Mouse (Mus musculus) lung, postnatal 0 days (tissue): Measurements from ENCODE around the gene Glt1d1. TPM values are rescaled to one million over a fixed set of nuclear protein-coding genes. Genes with fewer than 3 reads are reported as not detected.

Source experiments
- ATAC-seq: fragments of 200-750 bp; cut with Nextera tagmentation; 2 replicates; pipeline ENCODE4 v1.8.0; 2017; ENCODE audit warnings: moderate library complexity
- DNase-seq: peaks from one replicate; pipeline ENCODE4 v3.0.0-alpha.2; 2016; ENCODE audit warnings: low spot score
- H3K27ac ChIP-seq: fragments of 300-500 bp; sonication (generic); 2 replicates; pipeline ENCODE4 v1.5.1; 2014; ENCODE audit warnings: antibody characterized with exemption, mild to moderate bottlenecking, low read length, mixed read lengths
- H3K27me3 ChIP-seq: fragments of 300-500 bp; sonication (generic); replicated peaks from 2 replicates; pipeline ENCODE4 v1.6.1; 2014; ENCODE audit warnings: low read length, mixed read lengths; ENCODE audit not compliant: insufficient read depth
- H3K36me3 ChIP-seq: fragments of 300-500 bp; sonication (generic); 2 replicates; pipeline ENCODE4 v1.6.1; 2014; ENCODE audit warnings: low read length, mixed read lengths; ENCODE audit not compliant: insufficient read depth
- H3K4me1 ChIP-seq: fragments of 300-500 bp; sonication (generic); 2 replicates; pipeline ENCODE4 v1.6.1; 2014; ENCODE audit warnings: antibody characterized with exemption, low read depth, low read length, mixed read lengths; ENCODE audit not compliant: insufficient read depth
- H3K4me2 ChIP-seq: fragments of 300-500 bp; sonication (generic); replicated peaks from 2 replicates; pipeline ENCODE4 v1.6.1; 2014; ENCODE audit warnings: low read depth, mild to moderate bottlenecking, low read length, moderate library complexity, mixed read lengths
- H3K4me3 ChIP-seq: fragments of 300-500 bp; sonication (generic); 2 replicates; pipeline ENCODE4 v1.5.1; 2014; ENCODE audit warnings: low read depth, low read length
- H3K9ac ChIP-seq: fragments of 300-500 bp; sonication (generic); replicated peaks from 2 replicates; pipeline ENCODE4 v1.6.1; 2014; ENCODE audit warnings: low read depth, mild to moderate bottlenecking
- H3K9me3 ChIP-seq: fragments of 300-500 bp; sonication (generic); 2 replicates; pipeline ENCODE4 v1.6.1; 2016; ENCODE audit warnings: low read length, mixed read lengths
- CTCF ChIP-seq: IDR thresholded peaks from 2 replicates; pipeline ENCODE4 v1.5.1; 2016; ENCODE audit warnings: antibody characterized with exemption, mild to moderate bottlenecking
- EP300 ChIP-seq: IDR thresholded peaks from 2 replicates; pipeline ENCODE4 v1.6.1; 2016; ENCODE audit warnings: antibody characterized with exemption, mild to moderate bottlenecking, control low read depth
- WGBS: fragments of 180-500 bp; shearing (Covaris S2); extraction: QIAGEN DNeasy Blood & Tissue Kit; methylation state at CpG from one replicate; pipeline ENCODE4 v1.1.7; 2014; 5-methylcytosine and 5-hydroxymethylcytosine counted together
- polyA plus RNA-seq: library from polyadenylated mRNA; unstranded; fragments of >200 nt; fragmentation: Nextera tagmentation; extraction: Ambion mirVana; gene quantifications from 2 replicates; pipeline ENCODE4 v1.2.1, GENCODE M21; 2015

The Glt1d1 gene
- polyA plus RNA-seq, 1 experiment from 2014 or later, result 0.19 TPM

DNA sequence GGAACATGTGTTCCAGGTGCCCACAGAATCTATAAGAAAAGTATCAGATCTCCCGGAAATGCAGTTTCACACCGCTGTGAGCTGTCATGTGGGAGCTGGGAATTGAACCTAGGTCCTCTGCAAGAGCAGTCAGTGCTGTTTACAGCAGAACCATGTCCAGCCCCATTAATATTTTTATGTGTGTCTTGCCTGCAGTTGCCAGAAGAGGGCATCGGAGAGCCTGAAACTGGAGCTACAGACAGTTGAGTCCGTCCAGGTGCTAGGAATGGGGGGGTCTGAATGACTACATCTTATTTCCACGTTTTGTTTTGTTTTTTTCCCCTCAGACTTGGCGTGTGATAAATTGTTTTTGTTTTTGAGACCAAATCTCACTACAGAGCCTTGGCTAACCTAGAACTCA lies 16.0 kb downstream of the Glt1d1 start:
- no peaks in the 10 kb centered on the region for H3K4me1 ChIP-seq
- no peaks in the 10 kb centered on the region for H3K9me3 ChIP-seq
- no peak for DNase-seq
- no peak overlapping the region for H3K9ac ChIP-seq
- H3K4me3 ChIP-seq, result no peak overlapping the region
- H3K36me3 ChIP-seq, result no peaks in the 10 kb centered on the region
- no peak overlapping the region for H3K4me2 ChIP-seq
- no peaks in the 10 kb centered on the region for H3K27me3 ChIP-seq
- ATAC-seq, result no peak
- WGBS, result 64% methylated on average over 6 of the region's 6 CpGs
- no peak overlapping the region for H3K27ac ChIP-seq
- TF ChIP-seq CTCF, result peak; percentile 54
- no peak for TF ChIP-seq EP300

DNA sequence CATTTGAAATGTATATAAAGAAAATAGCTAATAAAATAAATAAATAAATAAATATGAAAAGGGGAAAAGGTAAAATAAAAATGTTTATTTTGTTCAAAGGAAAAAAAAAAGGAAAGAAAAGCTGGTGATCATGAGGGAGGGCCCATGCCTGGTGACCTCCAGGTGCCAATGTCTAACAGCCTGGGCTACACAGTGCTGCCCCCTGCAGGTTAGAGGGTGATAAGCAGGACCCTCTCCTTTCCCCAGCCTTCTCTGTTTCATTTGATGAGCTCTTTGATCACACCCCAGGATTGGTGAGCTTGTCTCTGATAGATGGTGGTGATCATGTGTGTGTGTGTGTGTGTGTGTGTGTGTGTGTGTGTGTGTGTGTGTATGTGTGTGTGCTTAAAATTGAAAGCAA lies 17.0 kb downstream of the Glt1d1 start:
- no peak overlapping the region for H3K4me3 ChIP-seq
- no peak for ATAC-seq

DNA sequence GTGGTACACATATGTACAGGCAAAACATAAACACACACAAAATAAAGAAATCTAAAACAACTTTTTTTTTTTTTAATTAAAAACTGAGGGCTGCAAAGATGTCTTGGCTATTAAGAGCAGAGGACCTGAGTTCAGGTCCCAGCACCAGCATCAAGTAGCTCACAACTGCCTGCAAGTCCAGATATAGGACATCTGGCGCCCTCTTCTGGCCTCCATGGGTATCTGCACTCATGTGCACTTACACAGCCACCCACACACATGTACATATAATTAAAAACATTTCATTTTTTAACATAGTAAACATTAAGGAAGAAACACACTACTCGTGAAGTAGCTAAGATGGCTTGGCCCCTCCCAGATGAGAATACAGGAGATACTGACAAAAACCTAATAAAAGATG lies 26.2 kb downstream of the Glt1d1 start:
- DNase-seq (no peak), ATAC-seq (no peak)
- no peak overlapping the region for H3K4me3 ChIP-seq
- no peak overlapping the region for H3K27ac ChIP-seq
- H3K9ac ChIP-seq, result no peak overlapping the region
- WGBS, result 78% methylated on average over 2 of the region's 2 CpGs
- TF ChIP-seq EP300 (no peak), CTCF (no peak)
- no peaks in the 10 kb centered on the region for H3K27me3 ChIP-seq
- no peak overlapping the region for H3K4me2 ChIP-seq
- no peaks in the 10 kb centered on the region for H3K4me1 ChIP-seq
- H3K9me3 ChIP-seq, result no peaks in the 10 kb centered on the region
- H3K36me3 ChIP-seq, result no peaks in the 10 kb centered on the region

More for the DNA sequence above, 17.0 kb downstream of the Glt1d1 start:
- Histone ChIP-seq H3K36me3 (no peaks in the 10 kb centered on the region), H3K9ac (no peak overlapping the region), H3K4me1 (no peaks in the 10 kb centered on the region), H3K27me3 (no peaks in the 10 kb centered on the region), H3K27ac (no peak overlapping the region), H3K9me3 (no peaks in the 10 kb centered on the region), H3K4me2 (no peak overlapping the region)
- TF ChIP-seq CTCF (peak; percentile 55), EP300 (no peak)
- no peak for DNase-seq

DNA sequence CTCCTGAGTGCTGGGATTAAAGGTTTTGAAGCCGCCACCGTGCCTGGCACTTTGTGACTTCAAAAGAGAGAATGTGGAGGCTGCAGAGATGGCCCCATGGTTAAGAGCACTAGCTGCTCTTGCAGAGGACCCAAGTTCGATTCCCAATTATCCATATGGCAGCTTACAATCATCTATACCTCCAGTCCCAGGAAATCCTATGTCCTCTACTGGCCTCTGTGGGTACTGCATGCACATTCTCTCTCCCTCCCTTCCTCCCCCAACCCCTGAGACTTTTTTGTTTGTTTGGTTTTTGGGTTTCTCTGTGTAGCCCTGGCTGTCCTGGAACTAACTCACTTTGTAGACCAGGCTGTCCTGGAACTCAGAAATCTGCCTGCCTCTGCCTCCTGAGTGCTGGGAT lies 27.2 kb downstream of the Glt1d1 start:
- no peak for ATAC-seq
- Histone ChIP-seq H3K4me2 (no peak overlapping the region), H3K9ac (no peak overlapping the region), H3K36me3 (no peaks in the 10 kb centered on the region), H3K4me3 (no peak overlapping the region), H3K27ac (no peak overlapping the region), H3K4me1 (no peaks in the 10 kb centered on the region), H3K27me3 (no peaks in the 10 kb centered on the region), H3K9me3 (no peaks in the 10 kb centered on the region)
- no peak for DNase-seq
- 87% methylated on average over 3 of the region's 3 CpGs for WGBS
- TF ChIP-seq CTCF (peak; percentile 33), EP300 (no peak)

DNA sequence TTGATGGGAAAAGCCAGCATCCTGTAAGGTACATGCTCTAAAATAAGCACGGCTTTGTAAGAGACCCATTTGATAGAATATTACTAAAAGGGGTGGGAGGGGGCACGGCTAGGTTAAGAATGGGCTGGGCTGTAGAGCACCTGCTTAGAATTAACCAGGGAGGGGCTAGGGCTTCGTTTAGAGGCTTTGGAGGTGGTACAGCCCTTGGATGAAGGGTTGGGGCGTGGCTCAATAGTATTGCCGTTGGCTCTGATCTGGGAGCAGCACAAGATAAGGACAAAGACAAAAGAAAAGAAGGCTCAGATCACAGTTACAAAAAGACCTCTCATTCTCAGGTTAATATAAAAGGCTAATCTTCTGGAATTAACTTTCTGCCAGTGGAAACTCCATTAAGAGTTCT lies 28.2 kb downstream of the Glt1d1 start:
- TF ChIP-seq EP300 (no peak), CTCF (no peak)
- no peak overlapping the region for H3K4me3 ChIP-seq
- H3K9ac ChIP-seq, result no peak overlapping the region
- WGBS, result 68% methylated on average over 5 of the region's 5 CpGs
- no peak for DNase-seq
- H3K9me3 ChIP-seq, result no peaks in the 10 kb centered on the region
- no peaks in the 10 kb centered on the region for H3K4me1 ChIP-seq
- no peaks in the 10 kb centered on the region for H3K27me3 ChIP-seq
- no peaks in the 10 kb centered on the region for H3K36me3 ChIP-seq
- no peak for ATAC-seq
- H3K4me2 ChIP-seq, result no peak overlapping the region
- H3K27ac ChIP-seq, result no peak overlapping the region

DNA sequence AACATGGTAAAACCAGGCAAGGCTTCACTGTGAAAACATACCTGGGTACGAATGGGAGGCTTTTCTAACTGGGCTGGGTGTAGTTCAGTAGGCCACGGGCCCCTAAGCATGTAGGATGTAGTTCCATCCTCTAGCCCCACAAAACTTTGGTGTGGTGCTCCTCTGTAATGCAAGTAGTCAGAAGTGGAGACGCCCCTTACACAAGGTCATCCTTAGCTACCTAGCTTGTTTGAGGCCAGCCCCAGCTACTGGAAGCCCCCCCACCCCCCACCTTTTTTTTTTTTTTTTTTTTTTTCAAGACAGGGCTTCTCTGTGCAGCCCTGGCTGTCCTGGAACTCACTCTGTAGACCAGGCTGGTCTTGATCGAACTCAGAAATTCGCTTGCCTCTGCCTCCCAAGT lies 28.9 kb downstream of the Glt1d1 start:
- Histone ChIP-seq H3K9me3 (no peaks in the 10 kb centered on the region), H3K27ac (no peak overlapping the region), H3K27me3 (no peaks in the 10 kb centered on the region), H3K9ac (no peak overlapping the region), H3K4me2 (no peak overlapping the region), H3K4me3 (no peak overlapping the region), H3K36me3 (no peaks in the 10 kb centered on the region), H3K4me1 (no peaks in the 10 kb centered on the region)
- ATAC-seq, result no peak
- no peak for DNase-seq
- TF ChIP-seq EP300, result no peak
- WGBS, result 86% methylated on average over 5 of the region's 5 CpGs

DNA sequence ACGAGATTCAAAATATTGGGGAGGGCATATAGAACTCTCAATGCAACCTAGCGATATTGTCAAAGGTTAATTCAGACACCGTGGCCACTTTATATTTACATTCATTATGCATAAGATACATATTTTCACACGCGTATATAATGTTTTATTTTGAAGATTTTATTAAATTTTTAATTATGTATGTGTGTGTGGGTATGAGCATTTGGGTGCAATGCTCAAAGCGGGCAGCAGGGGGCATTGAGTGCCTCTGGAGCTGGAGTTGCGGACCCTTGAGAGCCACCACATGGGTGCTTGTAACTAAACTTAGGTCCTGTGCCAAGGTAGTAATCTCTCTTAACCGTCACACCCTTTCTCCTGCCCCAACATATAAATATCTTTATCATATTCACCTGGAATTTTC lies 41.9 kb downstream of the Glt1d1 start:
- Histone ChIP-seq H3K9ac (no peak overlapping the region), H3K9me3 (no peaks in the 10 kb centered on the region), H3K27ac (no peak overlapping the region), H3K4me3 (no peak overlapping the region), H3K27me3 (no peaks in the 10 kb centered on the region), H3K4me1 (no peaks in the 10 kb centered on the region), H3K36me3 (no peaks in the 10 kb centered on the region), H3K4me2 (no peak overlapping the region)
- DNase-seq (no peak), ATAC-seq (no peak)
- WGBS, result 91% methylated on average over 8 of the region's 8 CpGs
- TF ChIP-seq CTCF (no peak), EP300 (no peak)
